Mouse (Mus musculus): ENCODE data around the gene Atad2b. TPM values are rescaled to one million over a fixed set of nuclear protein-coding genes. Genes with fewer than 3 reads are reported as not detected.
"Not testable (repeated sequence)": the region's sequence is repeated elsewhere in the genome, so short reads cannot be mapped to it uniquely, and the experiment has no call there.

The Atad2b gene
- total and polyA plus RNA-seq, 3 experiments = 28.5 to 123 (median 54.5) TPM

DNA sequence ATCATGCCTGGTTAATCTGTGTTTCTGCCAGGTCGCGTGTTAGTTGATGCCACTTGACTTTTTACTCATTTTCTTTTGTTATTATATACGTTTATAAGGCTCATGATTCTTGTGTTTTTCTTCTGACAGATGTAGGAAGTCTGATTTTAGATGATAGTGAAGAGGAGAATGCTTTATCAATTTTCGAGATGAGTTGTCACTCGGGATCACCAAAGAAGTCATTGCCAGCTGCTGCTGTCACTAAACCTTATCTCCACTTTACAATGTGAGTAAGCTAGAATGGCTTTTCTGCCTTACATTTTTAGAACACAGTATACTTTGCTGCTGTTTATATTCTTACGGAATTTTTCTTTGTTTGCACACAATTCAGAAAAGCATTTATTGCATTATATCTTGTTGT lies 61.2 kb downstream of the Atad2b start:
- TF ChIP-seq POLR2AphosphoS5 (IDR thresholded peaks at IDR 0.05; ENCODE audit: insufficient replicate concordance, low read depth, low read length) = no peak
- no peak for TF ChIP-seq GATA2 (IDR thresholded peaks at IDR 0.05; ENCODE audit: borderline replicate concordance, low read depth, low read length)
- TF ChIP-seq TAL1 (conservative IDR thresholded peaks at IDR 0.05; ENCODE audit: low read depth, low read length) = no peak
- no peak for TF ChIP-seq GATA1 (IDR thresholded peaks at IDR 0.05; ENCODE audit: borderline replicate concordance, low read length)
- TF ChIP-seq CTCF (IDR thresholded peaks at IDR 0.05; ENCODE audit: low read depth, low read length) = no peak
- H3K4me1 ChIP-seq (ENCODE audit: insufficient read depth, low read depth, low read length) = peaks cover 22% of the 10 kb centered on the region; the same call in 1 of the 2 replicates
- ATAC-seq (ENCODE audit: extremely low read depth, insufficient number of reproducible peaks, low FRiP score, poor library complexity, severe bottlenecking) (peak; percentile 81), DNase-seq (ENCODE audit: low spot score) (no peak)
- H3K36me3 ChIP-seq (replicated peaks) = peaks cover 63% of the 10 kb centered on the region
- no peaks in the 10 kb centered on the region for H3K9me3 ChIP-seq (replicated peaks)
- no peaks in the 10 kb centered on the region for H3K27me3 ChIP-seq (ENCODE audit: insufficient read depth, low read length)
- no peak overlapping the region for H3K4me3 ChIP-seq (ENCODE audit: low read depth, low read length)

DNA sequence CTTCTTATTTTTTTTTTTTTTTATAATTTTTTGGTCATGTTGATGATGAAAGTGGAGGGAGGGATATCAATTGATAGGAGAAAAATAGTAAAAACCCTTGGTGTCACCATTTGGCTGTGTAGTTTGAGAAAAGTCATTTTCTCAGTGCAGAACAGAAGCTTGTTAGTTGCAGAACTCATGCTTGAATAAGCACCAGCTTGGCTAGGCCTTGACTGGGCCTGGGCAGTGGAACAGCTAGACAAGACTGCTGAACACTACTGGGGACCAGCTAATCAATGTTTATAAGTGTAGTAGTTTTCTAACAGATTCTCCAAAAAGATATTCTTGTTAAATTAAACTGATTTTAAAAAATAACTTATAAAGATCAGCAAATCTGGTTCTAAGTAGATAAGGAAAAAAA lies 79.8 kb downstream of the Atad2b start:
- Histone ChIP-seq H3K9me3 (replicated peaks) (no peaks in the 10 kb centered on the region), H3K27me3 (ENCODE audit: insufficient read depth, low read length) (no peaks in the 10 kb centered on the region), H3K4me3 (ENCODE audit: low read depth, low read length) (no peak overlapping the region), H3K36me3 (replicated peaks) (peaks cover 30% of the 10 kb centered on the region), H3K4me1 (ENCODE audit: insufficient read depth, low read depth, low read length) (no peaks in the 10 kb centered on the region)
- ATAC-seq (ENCODE audit: extremely low read depth, insufficient number of reproducible peaks, low FRiP score, poor library complexity, severe bottlenecking) (no peak), DNase-seq (ENCODE audit: low spot score) (no peak)
- no peak for TF ChIP-seq CTCF (IDR thresholded peaks at IDR 0.05; ENCODE audit: low read depth, low read length)
- no peak for TF ChIP-seq GATA2 (IDR thresholded peaks at IDR 0.05; ENCODE audit: borderline replicate concordance, low read depth, low read length)
- no peak for TF ChIP-seq TAL1 (conservative IDR thresholded peaks at IDR 0.05; ENCODE audit: low read depth, low read length)
- TF ChIP-seq POLR2AphosphoS5 (IDR thresholded peaks at IDR 0.05; ENCODE audit: insufficient replicate concordance, low read depth, low read length) = no peak
- TF ChIP-seq GATA1 (IDR thresholded peaks at IDR 0.05; ENCODE audit: borderline replicate concordance, low read length) = no peak

DNA sequence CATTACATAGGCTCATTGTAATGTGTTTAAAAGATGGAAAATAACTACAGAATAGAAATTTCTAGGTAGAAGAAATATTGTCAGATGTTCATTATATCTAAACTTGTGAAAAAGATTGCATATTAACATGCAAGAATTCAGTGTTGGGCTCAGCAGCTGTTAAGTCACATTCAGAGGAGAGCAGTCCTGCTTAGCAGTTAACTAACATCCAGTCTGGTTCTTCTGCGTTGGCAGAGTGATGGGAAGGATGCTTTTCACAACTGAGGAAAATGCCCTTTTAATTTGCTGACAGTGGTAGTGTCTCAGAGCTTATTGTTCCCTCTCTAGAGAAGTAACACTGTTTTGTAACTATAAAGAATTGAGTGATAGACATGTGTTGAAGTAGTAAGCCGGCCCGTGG lies 88.2 kb downstream of the Atad2b start:
- Histone ChIP-seq H3K9me3 (replicated peaks) (no peaks in the 10 kb centered on the region), H3K36me3 (replicated peaks) (peaks cover 44% of the 10 kb centered on the region), H3K4me1 (ENCODE audit: insufficient read depth, low read depth, low read length) (no peaks in the 10 kb centered on the region), H3K27me3 (ENCODE audit: insufficient read depth, low read length) (no peaks in the 10 kb centered on the region), H3K4me3 (ENCODE audit: low read depth, low read length) (no peak overlapping the region)
- DNase-seq (ENCODE audit: low spot score) = no peak
- ATAC-seq (ENCODE audit: extremely low read depth, insufficient number of reproducible peaks, low FRiP score, poor library complexity, severe bottlenecking) = no peak
- no peak for TF ChIP-seq GATA1 (IDR thresholded peaks at IDR 0.05; ENCODE audit: borderline replicate concordance, low read length)
- TF ChIP-seq POLR2AphosphoS5 (IDR thresholded peaks at IDR 0.05; ENCODE audit: insufficient replicate concordance, low read depth, low read length) = no peak
- TF ChIP-seq CTCF (IDR thresholded peaks at IDR 0.05; ENCODE audit: low read depth, low read length) = no peak
- no peak for TF ChIP-seq GATA2 (IDR thresholded peaks at IDR 0.05; ENCODE audit: borderline replicate concordance, low read depth, low read length)
- TF ChIP-seq TAL1 (conservative IDR thresholded peaks at IDR 0.05; ENCODE audit: low read depth, low read length) = no peak

DNA sequence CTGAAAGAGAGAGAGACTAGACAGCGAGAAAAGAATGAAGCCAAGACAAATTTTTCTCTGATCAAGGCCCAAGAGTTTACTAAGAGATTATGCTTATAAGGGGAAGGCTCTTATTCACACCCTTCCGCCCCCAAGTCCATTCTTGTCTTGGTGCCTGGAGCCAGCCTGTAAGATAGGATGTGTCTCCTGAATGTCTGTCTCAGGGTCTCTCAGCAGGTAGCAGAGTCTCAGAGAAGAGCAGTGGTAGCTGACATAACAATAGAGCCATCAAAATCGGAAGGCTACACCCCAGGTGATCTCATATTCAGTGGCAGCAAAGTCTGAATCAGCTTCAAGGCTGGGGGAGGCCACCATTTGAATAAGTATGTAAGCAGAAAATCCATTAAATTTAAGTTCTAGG lies 88.6 kb downstream of the Atad2b start:
- H3K4me1 ChIP-seq (ENCODE audit: insufficient read depth, low read depth, low read length); H3K4me3 ChIP-seq (ENCODE audit: low read depth, low read length); H3K9me3 ChIP-seq (replicated peaks); DNase-seq (ENCODE audit: low spot score); H3K27me3 ChIP-seq (ENCODE audit: insufficient read depth, low read length); ATAC-seq (ENCODE audit: extremely low read depth, insufficient number of reproducible peaks, low FRiP score, poor library complexity, severe bottlenecking): not testable (repeated sequence)
- peaks cover 42% of the 10 kb centered on the region for H3K36me3 ChIP-seq (replicated peaks)

DNA sequence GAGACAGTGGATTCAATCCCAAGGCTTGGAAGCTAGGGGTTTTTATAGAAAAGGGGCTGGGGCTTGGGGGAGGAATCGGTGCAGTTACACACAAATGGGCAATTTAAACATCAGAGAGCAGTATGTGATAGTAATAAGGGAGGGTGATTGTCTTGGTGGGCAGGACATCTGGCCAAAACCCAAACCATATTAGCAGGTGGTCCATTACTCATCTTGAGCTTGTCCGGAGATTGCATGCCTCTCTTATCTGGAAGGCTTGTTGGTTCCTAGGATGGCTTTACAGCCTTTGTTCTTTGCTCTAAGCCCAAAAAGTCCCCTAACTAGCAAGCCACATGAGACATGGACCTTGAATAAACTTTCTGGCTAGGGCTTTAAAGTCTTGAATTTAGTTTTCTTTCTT lies 91.5 kb downstream of the Atad2b start:
- ATAC-seq (ENCODE audit: extremely low read depth, insufficient number of reproducible peaks, low FRiP score, poor library complexity, severe bottlenecking); H3K9me3 ChIP-seq (replicated peaks); DNase-seq (ENCODE audit: low spot score); H3K4me1 ChIP-seq (ENCODE audit: insufficient read depth, low read depth, low read length); H3K27me3 ChIP-seq (ENCODE audit: insufficient read depth, low read length); H3K4me3 ChIP-seq (ENCODE audit: low read depth, low read length): not testable (repeated sequence)
- peaks cover 50% of the 10 kb centered on the region for H3K36me3 ChIP-seq (replicated peaks)

DNA sequence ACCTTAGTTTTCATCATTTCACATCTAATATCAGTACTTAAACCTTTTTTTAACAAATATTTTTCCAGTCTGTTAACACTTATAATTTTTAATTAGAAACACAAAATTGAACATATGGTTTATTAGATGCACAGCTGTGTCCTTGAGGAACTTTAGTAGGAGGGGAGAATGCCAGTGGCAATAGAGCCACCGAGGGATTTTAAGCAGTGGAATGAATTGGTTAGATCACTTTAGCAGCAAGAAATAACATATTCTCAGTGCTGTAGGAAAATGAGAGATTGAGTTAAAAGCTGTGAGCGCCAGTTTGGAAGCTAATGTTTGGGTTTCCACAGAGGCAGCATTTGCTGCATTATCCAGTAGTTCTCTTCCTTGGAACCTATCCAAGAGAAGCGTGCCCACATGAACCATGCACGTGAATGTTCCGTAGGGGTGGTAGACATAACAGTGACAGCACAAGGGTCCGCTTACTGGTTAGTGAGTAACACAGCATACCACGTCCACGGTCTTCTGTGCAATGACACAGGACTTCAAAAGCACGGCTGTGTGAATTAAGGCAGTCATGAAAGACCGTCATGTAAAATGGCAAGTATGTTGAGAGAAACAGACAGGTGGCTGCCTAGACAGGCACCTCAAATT lies 108.2 kb downstream of the Atad2b start:
- H3K27me3 ChIP-seq (ENCODE audit: insufficient read depth, low read length) = no peaks in the 10 kb centered on the region
- DNase-seq (ENCODE audit: low spot score) (no peak), ATAC-seq (ENCODE audit: extremely low read depth, insufficient number of reproducible peaks, low FRiP score, poor library complexity, severe bottlenecking) (no peak)
- H3K9me3 ChIP-seq (replicated peaks) = no peaks in the 10 kb centered on the region
- H3K36me3 ChIP-seq (replicated peaks) = peaks cover 60% of the 10 kb centered on the region
- no peak overlapping the region for H3K4me3 ChIP-seq (ENCODE audit: low read depth, low read length)
- TF ChIP-seq GATA2 (IDR thresholded peaks at IDR 0.05; ENCODE audit: borderline replicate concordance, low read depth, low read length) (no peak), CTCF (IDR thresholded peaks at IDR 0.05; ENCODE audit: low read depth, low read length) (no peak), POLR2AphosphoS5 (IDR thresholded peaks at IDR 0.05; ENCODE audit: insufficient replicate concordance, low read depth, low read length) (no peak), TAL1 (conservative IDR thresholded peaks at IDR 0.05; ENCODE audit: low read depth, low read length) (no peak), GATA1 (IDR thresholded peaks at IDR 0.05; ENCODE audit: borderline replicate concordance, low read length) (no peak)
- no peaks in the 10 kb centered on the region for H3K4me1 ChIP-seq (ENCODE audit: insufficient read depth, low read depth, low read length)

DNA sequence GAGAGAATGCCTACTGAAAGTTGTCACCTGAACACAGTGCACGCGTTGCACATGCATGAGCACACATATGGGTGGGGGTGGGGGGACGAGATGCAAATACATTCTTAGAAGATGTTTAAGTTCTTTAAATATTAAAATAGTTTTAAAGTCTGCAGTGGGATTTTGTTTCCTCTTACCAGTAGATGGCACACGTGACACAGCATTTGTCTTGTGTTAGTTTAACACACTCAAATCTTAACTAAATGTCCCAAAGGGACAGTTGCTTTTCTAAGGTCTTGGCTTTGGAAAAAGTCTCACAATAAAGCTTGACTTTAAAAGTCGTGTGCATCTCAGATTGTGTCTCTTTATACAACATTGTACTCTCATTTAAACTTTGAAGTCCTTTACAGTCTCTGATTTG lies 111.9 kb downstream of the Atad2b start:
- ATAC-seq (ENCODE audit: extremely low read depth, insufficient number of reproducible peaks, low FRiP score, poor library complexity, severe bottlenecking) = no peak
- H3K27me3 ChIP-seq (ENCODE audit: insufficient read depth, low read length) = no peaks in the 10 kb centered on the region
- H3K36me3 ChIP-seq (replicated peaks) = peaks cover 76% of the 10 kb centered on the region
- H3K4me1 ChIP-seq (ENCODE audit: insufficient read depth, low read depth, low read length) = no peaks in the 10 kb centered on the region
- TF ChIP-seq GATA1 (IDR thresholded peaks at IDR 0.05; ENCODE audit: borderline replicate concordance, low read length) = no peak
- TF ChIP-seq GATA2 (IDR thresholded peaks at IDR 0.05; ENCODE audit: borderline replicate concordance, low read depth, low read length) = no peak
- no peak for TF ChIP-seq POLR2AphosphoS5 (IDR thresholded peaks at IDR 0.05; ENCODE audit: insufficient replicate concordance, low read depth, low read length)
- TF ChIP-seq TAL1 (conservative IDR thresholded peaks at IDR 0.05; ENCODE audit: low read depth, low read length) = no peak
- no peak for TF ChIP-seq CTCF (IDR thresholded peaks at IDR 0.05; ENCODE audit: low read depth, low read length)
- no peak overlapping the region for H3K4me3 ChIP-seq (ENCODE audit: low read depth, low read length)
- DNase-seq (ENCODE audit: low spot score) = no peak
- no peaks in the 10 kb centered on the region for H3K9me3 ChIP-seq (replicated peaks)

Measured in G1E (cell line).